Mouse (Mus musculus) adrenal gland, postnatal 10 days (tissue): ENCODE results near the gene Dido1. TPM values are rescaled to one million over a fixed set of nuclear protein-coding genes. Genes with fewer than 3 reads are reported as not detected.

ENCODE experiments used
- DNase-seq: peaks from one replicate; pipeline ENCODE4 v3.0.0; 2021; ENCODE audit warnings: mixed read lengths
- long read RNA-seq, 2 experiments: library from polyadenylated mRNA; stranded (forward); transcript quantifications; one replicate each; pipeline ENCODE4 v2.0.0; 2021
- total RNA-seq, 2 experiments: library from RNA; stranded (reverse); gene quantifications; 2 replicates each; pipeline ENCODE4 v1.2.3; 2021

Gene Dido1
- 10 to 100 TPM; 41.1 to 55.9 TPM for total RNA-seq
- long read RNA-seq, experiment 1, partial matches to known transcripts = 2 of 18 reads
- long read RNA-seq, experiment 1, other reads (novel, unspliced or antisense) = 16 of 18 reads
- long read RNA-seq, experiment 2, full-length matches to known transcripts = 4 of 9 reads
- long read RNA-seq, experiment 2, partial matches to known transcripts = 1 of 9 reads
- long read RNA-seq, experiment 2, other reads (novel, unspliced or antisense) = 4 of 9 reads

- DNase-seq = peak; percentile 97
Measured at GRCm38 (mm10) chr2:180709923-180710272, at the start of gene Dido1, which contains the start of gene Gid8. TSS of gene Dido1 (minus strand) at chr2:180709999. TSS of gene Gid8 (plus strand) at chr2:180710117.

DNA sequence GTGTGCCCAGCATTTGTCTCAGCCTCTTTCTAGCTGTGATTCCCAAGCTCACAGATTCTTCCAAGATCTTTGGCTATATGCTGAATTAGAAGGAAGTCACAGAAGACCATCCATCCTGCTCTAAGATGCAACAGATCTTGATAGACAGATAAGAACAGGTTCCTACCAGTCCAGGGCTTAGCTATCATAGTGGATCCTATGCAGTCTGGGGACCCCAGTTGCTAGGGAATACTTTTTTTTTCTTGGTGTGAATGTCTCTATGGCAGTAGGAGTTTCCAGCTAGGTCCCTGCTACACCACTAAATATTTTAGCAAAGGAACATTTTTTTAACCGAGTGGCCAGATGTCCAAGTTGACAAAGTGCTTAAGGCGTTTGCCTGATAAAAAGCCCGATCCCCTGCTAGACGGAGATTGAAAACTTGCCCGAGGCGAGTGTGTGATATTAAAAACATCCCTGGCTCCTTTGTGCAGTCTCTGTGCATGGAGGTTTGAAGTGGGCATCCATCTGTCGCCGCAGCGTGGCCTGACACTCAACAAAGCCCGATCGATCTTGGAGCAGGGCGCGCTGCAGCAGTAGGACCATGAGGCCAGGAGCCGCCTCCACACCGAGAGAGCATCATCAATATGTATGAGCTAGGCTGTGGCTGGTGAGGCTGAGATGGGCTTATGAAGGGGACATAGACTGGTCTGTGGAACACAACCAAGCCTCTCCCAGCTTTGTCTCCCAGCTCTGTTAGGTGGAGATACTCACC is 48.9 kb upstream of the Dido1 start:
- DNase-seq = no peak

- no peak for DNase-seq
Measured at GRCm38 (mm10) chr2:180756786-180757185, 47.0 kb upstream of the Dido1 start.

DNA sequence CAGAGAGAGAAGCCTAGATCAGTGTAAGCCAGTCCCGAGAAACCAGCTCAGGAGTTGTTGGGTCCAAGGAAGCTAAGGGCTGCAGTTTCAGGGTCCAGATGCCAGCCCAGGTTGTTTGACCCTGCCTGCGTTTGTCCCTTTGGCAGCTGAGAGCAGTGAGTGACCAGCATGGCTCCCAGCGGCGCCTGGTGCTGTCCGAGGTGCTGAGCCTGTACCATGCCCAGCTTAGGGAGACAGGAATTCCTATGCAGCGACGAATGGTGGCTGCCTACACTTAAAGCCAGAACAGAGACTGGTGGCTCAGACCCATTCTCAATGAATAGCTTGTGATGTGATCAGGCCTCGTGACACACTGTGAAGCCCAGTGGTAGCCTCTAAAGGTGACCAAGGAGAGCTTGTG is 46.1 kb upstream of the Dido1 start:
- peak; percentile 83 for DNase-seq

DNA sequence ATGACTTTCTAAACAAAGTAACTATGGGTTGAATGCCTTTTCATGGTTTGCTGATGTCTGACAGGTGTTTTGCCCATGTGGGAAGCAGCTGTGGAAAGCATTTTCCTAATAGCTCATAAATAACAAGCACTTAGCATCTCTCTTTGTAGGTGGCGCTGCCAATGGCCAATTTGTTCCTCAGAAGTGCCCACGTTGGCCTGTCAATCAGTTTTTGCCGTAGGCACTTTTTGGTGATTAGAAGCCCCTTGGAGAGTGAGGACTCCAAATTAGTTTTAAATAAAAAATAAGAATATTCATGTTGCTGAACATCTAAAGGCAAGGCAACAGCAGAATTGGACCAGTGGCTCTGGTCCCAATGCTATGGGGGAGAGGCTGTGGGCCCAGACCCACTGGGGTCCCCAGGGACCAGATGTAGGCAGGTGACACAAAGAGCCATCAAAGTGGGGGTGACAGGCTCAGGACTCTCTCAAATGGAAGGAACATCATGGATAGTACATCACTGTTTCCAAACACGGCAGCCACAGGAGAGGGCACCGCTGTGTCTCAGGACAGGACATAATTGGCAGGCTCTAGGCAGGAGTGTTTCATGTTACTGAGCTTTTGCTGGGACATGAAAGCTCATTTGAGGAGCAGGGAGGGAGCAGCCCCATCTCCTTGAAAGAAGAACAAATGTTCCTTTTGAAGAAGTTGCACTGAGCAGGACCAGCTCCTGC is 45.3 kb upstream of the Dido1 start:
- DNase-seq = no peak

DNA sequence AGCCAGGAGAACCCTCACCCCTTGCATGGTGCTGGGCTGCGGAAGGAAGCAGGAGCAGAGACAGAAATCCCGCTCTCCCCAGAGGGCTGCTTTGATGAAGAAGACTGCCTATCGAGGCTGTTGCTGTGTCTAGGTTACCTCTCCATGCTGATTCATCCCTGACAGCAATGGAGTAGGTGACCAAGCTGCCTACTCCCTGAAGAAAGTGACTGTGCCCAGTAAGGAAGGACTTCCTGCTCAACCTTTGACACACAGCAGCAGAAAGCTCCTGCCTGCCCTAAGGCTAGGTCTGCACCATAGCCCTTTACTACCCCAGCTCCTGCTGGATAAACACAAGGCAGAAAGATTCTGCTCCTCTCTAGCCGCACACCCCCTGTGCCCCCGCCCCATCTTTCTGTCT is 39.1 kb upstream of the Dido1 start:
- no peak for DNase-seq

GRCm38 (mm10) chr2:180746569-180747192 is 36.9 kb upstream of the Dido1 start:
- DNase-seq = no peak

DNA sequence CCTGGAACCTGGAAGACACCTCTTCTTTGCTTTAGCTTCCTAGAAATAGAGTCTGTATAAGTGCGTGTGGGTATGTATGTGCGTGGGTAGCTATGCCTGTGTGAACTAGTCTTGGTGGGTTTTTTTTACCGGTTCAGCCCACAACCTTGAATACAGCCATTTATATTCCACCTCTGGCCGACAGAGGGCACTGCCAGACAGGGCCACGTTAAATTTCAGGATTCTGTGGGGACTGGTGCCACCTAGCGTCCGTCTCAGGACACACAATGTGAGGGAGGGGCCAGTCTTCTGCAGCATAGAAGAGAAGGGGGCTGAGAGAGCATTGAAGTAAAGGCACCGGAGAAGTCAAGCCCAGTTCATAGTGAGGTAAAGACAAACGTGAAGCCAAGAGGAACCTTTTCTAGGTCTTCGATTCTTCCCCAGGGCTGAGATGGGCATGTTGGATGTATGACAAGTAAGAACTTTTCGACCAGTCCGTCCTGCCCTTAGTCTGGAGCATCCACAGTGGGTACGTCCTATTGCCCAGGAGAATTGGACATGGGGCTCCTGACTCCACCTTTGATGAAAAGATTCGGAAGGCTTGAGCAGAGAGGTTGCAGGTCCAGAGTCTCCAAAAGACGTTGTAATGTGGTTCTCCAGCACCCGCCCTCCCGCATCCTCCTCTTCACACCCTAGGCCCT is 35.6 kb upstream of the Dido1 start:
- peak; percentile 88 for DNase-seq

DNA sequence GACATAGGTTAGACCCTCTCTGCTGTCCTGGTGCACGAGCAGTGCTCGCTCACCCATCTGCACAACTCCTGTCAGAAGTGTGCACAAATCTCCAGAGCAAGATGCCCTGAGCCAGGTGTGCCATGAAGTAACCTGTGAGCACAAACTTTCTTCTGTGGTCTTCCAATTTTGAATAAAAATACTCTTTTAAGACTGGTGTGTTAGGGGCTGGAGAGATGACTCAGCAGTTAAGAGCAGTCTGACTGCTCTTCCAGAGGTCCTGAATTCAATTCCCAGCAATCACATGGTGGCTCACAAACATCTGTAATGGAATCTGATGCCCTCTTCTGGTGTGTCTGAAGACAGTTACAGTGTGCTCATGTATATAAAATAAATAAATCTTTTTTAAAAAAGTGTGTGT is 33.5 kb upstream of the Dido1 start:
- DNase-seq = no peak

DNA sequence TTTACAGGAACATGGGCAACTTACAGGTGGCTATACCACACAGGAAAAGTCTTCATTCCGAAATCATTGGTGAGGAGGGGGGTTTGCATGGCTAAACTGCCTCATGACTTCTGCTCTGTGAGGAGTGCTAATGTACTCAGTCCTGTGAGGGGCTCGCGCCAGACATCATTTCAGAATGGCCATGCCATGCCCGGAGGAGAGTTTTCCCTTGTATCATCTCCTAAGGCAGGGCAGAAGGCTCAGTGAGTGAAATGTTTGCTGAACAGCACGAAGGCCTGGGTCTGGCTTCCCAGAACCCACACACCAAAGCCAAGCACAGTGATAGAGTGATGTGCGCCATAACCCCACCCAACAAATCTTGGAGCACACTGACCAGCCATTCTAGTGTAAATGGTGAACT is 33.0 kb upstream of the Dido1 start:
- DNase-seq = no peak

DNA sequence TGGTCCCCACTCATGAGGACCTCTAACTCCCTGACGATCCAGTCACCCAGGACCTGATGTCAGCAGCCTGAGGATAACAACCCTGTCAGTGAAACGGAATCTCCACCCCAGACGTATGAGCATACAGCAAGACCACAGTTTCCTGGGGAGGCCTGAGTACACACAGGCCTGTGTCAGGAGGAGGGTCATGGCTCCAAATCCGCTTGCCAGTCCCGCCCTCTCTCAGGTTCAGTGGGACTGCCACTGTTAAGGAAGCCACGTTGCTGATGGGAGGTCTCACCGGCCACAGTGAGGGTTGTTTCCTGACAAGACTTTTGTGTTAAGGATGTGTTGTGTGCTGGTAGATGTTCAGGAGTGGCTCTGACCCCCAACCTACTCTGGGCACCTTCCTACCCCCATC is 31.6 kb upstream of the Dido1 start:
- no peak for DNase-seq

GRCm38 (mm10) chr2:180740349-180740748 is 30.6 kb upstream of the Dido1 start:
- DNase-seq = no peak

- no peak for DNase-seq
Measured at GRCm38 (mm10) chr2:180737984-180738383, 28.2 kb upstream of the Dido1 start.

DNA sequence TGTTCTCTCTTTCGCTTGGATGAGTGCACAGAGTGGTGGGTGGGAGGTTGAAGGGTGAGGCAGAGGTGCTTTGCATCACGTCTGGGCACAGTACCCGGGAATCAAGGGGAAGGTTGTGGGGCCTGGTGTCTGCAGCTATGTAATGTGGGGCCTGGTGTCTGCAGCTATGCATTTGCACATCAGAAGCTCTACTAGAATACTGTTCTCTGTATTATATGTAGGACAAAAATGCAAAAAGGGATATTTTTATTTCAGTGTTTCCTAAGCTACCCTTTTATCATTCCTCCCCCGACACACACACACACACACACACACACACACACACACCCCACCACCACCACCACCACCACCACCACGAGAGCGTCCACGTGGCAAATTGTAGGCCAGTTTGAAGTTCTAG is 25.4 kb upstream of the Dido1 start:
- DNase-seq = no peak

- no peak for DNase-seq
Measured at GRCm38 (mm10) chr2:180731984-180732383, 22.2 kb upstream of the Dido1 start.

DNA sequence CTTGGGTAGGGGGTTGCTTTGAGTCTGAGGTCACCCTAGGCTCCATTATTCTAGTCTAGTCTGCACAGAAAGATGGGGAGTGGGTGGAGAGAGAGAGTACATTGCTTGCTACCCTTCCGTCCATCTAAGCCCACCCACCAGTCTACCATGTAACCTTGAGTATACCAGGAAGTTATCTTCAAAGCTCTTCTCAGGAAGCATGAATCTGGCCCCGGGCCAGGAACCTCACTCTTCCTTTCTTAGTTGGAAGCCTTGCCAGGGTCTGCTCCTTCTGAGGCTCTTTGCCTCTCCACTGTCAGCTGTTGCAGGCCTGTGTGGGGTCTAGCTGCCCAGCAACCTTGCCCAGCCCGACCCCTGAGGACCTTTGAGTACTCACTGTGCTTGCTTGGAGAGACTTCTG is 21.2 kb upstream of the Dido1 start:
- peak; percentile 50 for DNase-seq

GRCm38 (mm10) chr2:180727613-180728021 is 17.8 kb upstream of the Dido1 start:
- no peak for DNase-seq

- no peak for DNase-seq
Measured at GRCm38 (mm10) chr2:180726658-180727442, 17.1 kb upstream of the Dido1 start.

DNA sequence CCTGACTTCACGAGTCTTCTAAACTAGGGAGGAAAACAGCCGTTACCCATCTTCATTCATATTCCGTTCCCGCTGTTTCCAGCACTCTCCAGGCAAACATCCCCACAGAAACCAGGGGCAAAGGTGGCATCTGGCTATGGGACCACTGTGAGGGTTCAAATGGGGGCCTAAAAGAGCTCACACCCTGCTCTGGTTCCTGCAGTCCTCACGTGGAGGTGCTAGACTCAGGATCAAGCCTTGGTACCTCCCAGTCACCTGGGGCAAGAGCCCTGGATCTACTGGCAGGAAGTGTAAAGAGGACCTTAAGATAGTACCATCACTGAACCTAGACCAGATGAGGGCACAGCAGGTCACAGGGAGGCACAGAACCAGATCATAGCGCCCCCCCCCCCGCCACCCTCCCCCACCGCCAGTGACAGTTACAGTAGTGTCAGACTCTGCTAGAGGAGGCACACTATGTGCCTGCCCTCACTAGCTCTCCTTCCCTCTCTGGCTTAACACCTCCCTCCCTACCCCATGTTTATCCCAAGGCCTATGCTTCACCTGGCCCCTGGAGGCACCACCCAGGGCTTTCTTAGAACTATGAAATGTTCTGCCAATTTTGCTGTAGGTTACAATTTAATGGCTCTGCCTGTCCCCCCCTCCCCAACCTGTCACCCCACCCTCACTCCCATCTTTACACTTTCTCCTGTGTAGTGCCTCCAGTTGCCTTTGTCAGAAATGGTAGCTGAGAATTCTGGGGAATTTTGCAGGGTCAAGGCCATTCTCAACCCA is 16.2 kb upstream of the Dido1 start:
- no peak for DNase-seq

- DNase-seq = no peak
Measured at GRCm38 (mm10) chr2:180725414-180725778, 15.6 kb upstream of the Dido1 start.
